9 mouse cellular contexts compared by ENCODE assay signal in genomic region chr5:108082380-108082779, GRCm38 (mm10). TPM values are rescaled to one million over a fixed set of nuclear protein-coding genes. Genes with fewer than 3 reads are reported as not detected.
DNase-seq lines count a peak whose midpoint lies in the region; ATAC-seq and TF ChIP-seq lines count a peak whose summit lies in the region.
"Had no signal": no experiment of that assay in that cellular context is flagged by ENCODE, and none has a peak within 500 bp of the region (broad histone marks: within the 10 kb centered on the region; RNA-seq: fewer than 3 reads in every experiment).

No protein-coding gene starts in this region.

- H3K9me3 ChIP-seq in heart, postnatal 0 days (replicated peaks; ENCODE audit: control insufficient read depth, low read length) = no peaks in the 10 kb centered on the region
- H3K9me3 ChIP-seq: heart, embryonic 13.5 days had no signal

- H3K36me3 ChIP-seq in heart, postnatal 0 days (replicated peaks; ENCODE audit: control insufficient read depth, insufficient read depth, low read length) = peaks cover 31% of the 10 kb centered on the region

- no peak overlapping the region for H3K27ac ChIP-seq in heart, postnatal 0 days (ENCODE audit: low read depth)
- H3K27ac ChIP-seq: heart, embryonic 13.5 days had no signal

- TF ChIP-seq CTCF in heart, postnatal 0 days (IDR thresholded peaks at IDR 0.05; ENCODE audit: low read depth) = peak; percentile 39

- no peak overlapping the region for H3K4me3 ChIP-seq in heart, postnatal 0 days (ENCODE audit: low read depth, low read length)
- H3K4me3 ChIP-seq: heart, embryonic 13.5 days had no signal

- no peaks in the 10 kb centered on the region for H3K27me3 ChIP-seq in heart, postnatal 0 days (ENCODE audit: control insufficient read depth, insufficient read depth, low read length)
- H3K27me3 ChIP-seq: heart, embryonic 13.5 days had no signal

- H3K9ac ChIP-seq in heart, postnatal 0 days (replicated peaks; ENCODE audit: low read depth, low read length) = no peak overlapping the region
- H3K9ac ChIP-seq: heart, embryonic 13.5 days had no signal

- TF ChIP-seq EP300 in heart, postnatal 0 days (IDR thresholded peaks at IDR 0.05; ENCODE audit: low read depth) = no peak

- no peak overlapping the region for H3K4me2 ChIP-seq in heart, postnatal 0 days (ENCODE audit: low read depth, low read length)
- H3K4me2 ChIP-seq: heart, embryonic 13.5 days had no signal

- 46% methylated on average over 2 of the region's 2 CpGs for WGBS in heart, postnatal 0 days

- H3K4me1 ChIP-seq in heart, postnatal 0 days (ENCODE audit: control insufficient read depth, insufficient read depth) = no peaks in the 10 kb centered on the region
- H3K4me1 ChIP-seq: heart, embryonic 13.5 days had no signal

- DNase-seq in heart, postnatal 0 days (ENCODE audit: low spot score) = no peak
- no peak for DNase-seq in heart, adult 11 months
- DNase-seq in 416B (ENCODE audit: low read depth) = peak; percentile 79
- peak; percentile 55 for DNase-seq in T-cell, adult 2 months (ENCODE audit: low spot score)
- peak; percentile 13 for DNase-seq in lung, postnatal 10 days
- DNase-seq in layer of hippocampus, adult 11-12 months (ENCODE audit: low spot score) = no peak
- no peak for DNase-seq in urinary bladder, postnatal 36 days (ENCODE audit: low spot score in 2 of 2)
- DNase-seq in urinary bladder, postnatal 14 days (ENCODE audit: low spot score) = no peak

- no peak for ATAC-seq in heart, postnatal 0 days (ENCODE audit: insufficient read depth, low read depth)

RNA-seq across cellular contexts. Expression of gene Mtf2, which starts 16.9 kb away (rescaled TPM):
- total RNA-seq in heart, postnatal 0 days (2014; rRNA removed; ENCODE audit: low replicate concordance) = 20.2 and 33.3 TPM in 2 replicates
- 34.4 and 38.1 TPM in 2 replicates for polyA plus RNA-seq in heart, postnatal 0 days (2015; fragmentation: Nextera tagmentation; extraction: Ambion mirVana)

RNA-seq across cellular contexts. Expression of gene Tmed5, which starts 50.0 kb away (rescaled TPM):
- 30.1 and 40.4 TPM in 2 replicates for total RNA-seq in heart, postnatal 0 days (2014; rRNA removed; ENCODE audit: low replicate concordance)
- 23.2 and 25.8 TPM in 2 replicates for polyA plus RNA-seq in heart, postnatal 0 days (2015; fragmentation: Nextera tagmentation; extraction: Ambion mirVana)

RNA-seq across cellular contexts. Expression of gene Ccdc18, which starts 50.3 kb away (rescaled TPM):
- 1.5 and 10.9 TPM in 2 replicates for total RNA-seq in heart, postnatal 0 days (2014; rRNA removed; ENCODE audit: low replicate concordance)
- polyA plus RNA-seq in heart, postnatal 0 days (2015; fragmentation: Nextera tagmentation; extraction: Ambion mirVana) = 1.4 and 1.7 TPM in 2 replicates

Comparison
In these comparisons a context has a peak if more than half of its experiments do, and no peak if none do; other contexts are left out.
1. DNase-seq: peak in 416B (single experiment), T-cell, adult 2 months (single experiment) and lung, postnatal 10 days (single experiment); none in heart, postnatal 0 days (single experiment), heart, adult 11 months (single experiment), layer of hippocampus, adult 11-12 months (single experiment), urinary bladder, postnatal 36 days (0 of 2) and urinary bladder, postnatal 14 days (single experiment).